Mouse (Mus musculus) lung, postnatal 25 days (tissue): ENCODE data around the gene Tnik.
A peak's percentile ranks its signal among the peaks of the same experiment; 100 is the strongest.

Experiments
- DNase-seq: peaks from one replicate; pipeline ENCODE4 v3.0.0; 2022; ENCODE audit warnings: low spot score

Gene Tnik

GRCm38 (mm10) chr3:28713913-28714698, 451.1 kb downstream of the Tnik start:
- DNase-seq, result no peak

GRCm38 (mm10) chr3:28718521-28718920, 455.5 kb downstream of the Tnik start:
- DNase-seq, result no peak

GRCm38 (mm10) chr3:28721218-28721617, 458.2 kb downstream of the Tnik start:
- no peak for DNase-seq

GRCm38 (mm10) chr3:28721838-28722237, 458.8 kb downstream of the Tnik start:
- peak; percentile 28 for DNase-seq

GRCm38 (mm10) chr3:28722531-28722930, 459.5 kb downstream of the Tnik start:
- no peak for DNase-seq

- DNase-seq, result no peak
Measured at GRCm38 (mm10) chr3:28723534-28723933, 460.5 kb downstream of the Tnik start.

GRCm38 (mm10) chr3:28725203-28725602, 462.2 kb downstream of the Tnik start:
- DNase-seq, result no peak
